18 mouse cellular contexts compared by ENCODE assay signal in the genomic region with DNA sequence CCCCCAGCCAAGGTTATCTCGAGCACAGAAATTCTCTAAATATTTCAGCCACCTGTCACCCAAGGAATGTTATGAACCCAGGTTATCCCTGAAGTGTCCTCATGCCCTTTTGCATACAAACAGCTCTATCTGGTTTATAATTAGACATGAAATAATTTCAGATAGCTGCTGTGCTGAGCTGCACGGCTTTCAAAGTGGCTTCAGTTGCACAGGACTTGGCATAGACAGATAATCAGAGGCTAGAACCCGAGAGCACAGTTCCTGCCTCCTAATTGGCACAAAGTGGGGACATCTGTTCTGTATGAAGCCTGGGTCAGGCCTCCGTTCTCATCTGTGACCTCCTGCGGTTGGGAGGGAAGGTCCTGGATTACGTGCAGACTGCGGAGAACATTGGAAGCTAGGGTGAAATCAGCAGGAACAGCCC.
A peak's percentile ranks its signal among the peaks of the same experiment; 100 is the strongest.
DNase-seq lines count a peak whose midpoint lies in the region; ATAC-seq and TF ChIP-seq lines count a peak whose summit lies in the region.
"Had no signal": no experiment of that assay in that cellular context is flagged by ENCODE, and none has a peak within 500 bp of the region (broad histone marks: within the 10 kb centered on the region; RNA-seq: fewer than 3 reads in every experiment).

No protein-coding gene starts in this region.

- H3K27me3 ChIP-seq in heart, embryonic 10.5 days (ENCODE audit: insufficient read depth, poor library complexity, severe bottlenecking) = no peaks in the 10 kb centered on the region
- no peaks in the 10 kb centered on the region for H3K27me3 ChIP-seq in embryonic facial prominence, embryonic 10.5 days (replicated peaks; ENCODE audit: low read depth, poor library complexity, severe bottlenecking)
- H3K27me3 ChIP-seq in stomach, postnatal 0 days (ENCODE audit: control insufficient read depth, insufficient read depth, low read length) = no peaks in the 10 kb centered on the region
- H3K27me3 ChIP-seq: hindbrain, embryonic 12.5 days; lung, embryonic 15.5 days; neural tube, embryonic 13.5 days had no signal

- no peak for ATAC-seq in stomach, postnatal 0 days (ENCODE audit: low FRiP score, low TSS enrichment)
- ATAC-seq: intestine, postnatal 0 days had no signal

- no peak overlapping the region for H3K4me3 ChIP-seq in heart, embryonic 10.5 days
- no peak overlapping the region for H3K4me3 ChIP-seq in embryonic facial prominence, embryonic 10.5 days
- H3K4me3 ChIP-seq in stomach, postnatal 0 days (ENCODE audit: low read depth, low read length) = no peak overlapping the region
- H3K4me3 ChIP-seq: forebrain, embryonic 10.5 days; hindbrain, embryonic 12.5 days; lung, embryonic 15.5 days; neural tube, embryonic 13.5 days had no signal

- no peak overlapping the region for H3K9ac ChIP-seq in stomach, postnatal 0 days (ENCODE audit: low read length)
- H3K9ac ChIP-seq: hindbrain, embryonic 12.5 days; lung, embryonic 15.5 days; neural tube, embryonic 13.5 days had no signal

- no peaks in the 10 kb centered on the region for H3K9me3 ChIP-seq in heart, embryonic 10.5 days
- H3K9me3 ChIP-seq in embryonic facial prominence, embryonic 10.5 days = no peaks in the 10 kb centered on the region
- H3K9me3 ChIP-seq in stomach, postnatal 0 days (ENCODE audit: control insufficient read depth, low read length) = no peaks in the 10 kb centered on the region
- H3K9me3 ChIP-seq: forebrain, embryonic 10.5 days; hindbrain, embryonic 12.5 days; lung, embryonic 15.5 days; neural tube, embryonic 13.5 days had no signal

- H3K4me1 ChIP-seq in heart, embryonic 10.5 days = peaks cover 4% of the 10 kb centered on the region
- H3K4me1 ChIP-seq in embryonic facial prominence, embryonic 10.5 days = peaks cover 12% of the 10 kb centered on the region
- H3K4me1 ChIP-seq in stomach, postnatal 0 days (replicated peaks; ENCODE audit: control insufficient read depth, insufficient read depth) = no peaks in the 10 kb centered on the region
- H3K4me1 ChIP-seq: hindbrain, embryonic 12.5 days; lung, embryonic 15.5 days; neural tube, embryonic 13.5 days had no signal

- H3K27ac ChIP-seq in heart, embryonic 10.5 days = no peak overlapping the region
- H3K27ac ChIP-seq in embryonic facial prominence, embryonic 10.5 days (replicated peaks) = no peak overlapping the region
- H3K27ac ChIP-seq in stomach, postnatal 0 days (replicated peaks) = no peak overlapping the region
- H3K27ac ChIP-seq: forebrain, embryonic 10.5 days; hindbrain, embryonic 12.5 days; lung, embryonic 15.5 days; neural tube, embryonic 13.5 days had no signal

- H3K4me2 ChIP-seq in stomach, postnatal 0 days (replicated peaks; ENCODE audit: low read depth) = no peak overlapping the region
- H3K4me2 ChIP-seq: hindbrain, embryonic 12.5 days; lung, embryonic 15.5 days; neural tube, embryonic 13.5 days had no signal

- no peak for TF ChIP-seq CTCF in stomach, postnatal 0 days (IDR thresholded peaks at IDR 0.05; ENCODE audit: low read depth)

- WGBS in heart, embryonic 10.5 days = 50% methylated on average over 7 of the region's 7 CpGs
- 35% methylated on average over 7 of the region's 7 CpGs for WGBS in embryonic facial prominence, embryonic 10.5 days
- 37% methylated on average over 7 of the region's 7 CpGs for WGBS in stomach, postnatal 0 days

- no peak for TF ChIP-seq EP300 in stomach, postnatal 0 days (optimal IDR thresholded peaks at IDR 0.05)

- DNase-seq in heart, adult 8-10 months (ENCODE audit: low spot score) = peak; percentile 16
- DNase-seq in heart, embryonic 10.5 days (ENCODE audit: low spot score) = no peak
- DNase-seq in Muller cell, postnatal 12 days (ENCODE audit: inconsistent ontology term) = peak; percentile 77
- DNase-seq in cerebellum, adult 11-12 months = peak; percentile 51
- DNase-seq in embryonic facial prominence, embryonic 10.5 days (ENCODE audit: low spot score) = peak; percentile 61
- no peak for DNase-seq in testis, postnatal 14 days (ENCODE audit: low spot score)
- no peak for DNase-seq in stomach, postnatal 0 days (ENCODE audit: low spot score)
- DNase-seq in right cerebral cortex, postnatal 36 days (ENCODE audit: low spot score in 2 of 2) = no peak
- DNase-seq: adrenal gland, adult 8-10 months; gastrocnemius, postnatal 36 days; kidney, postnatal 10 days; thymus, postnatal 14 days had no signal

- H3K36me3 ChIP-seq in heart, embryonic 10.5 days = no peaks in the 10 kb centered on the region
- H3K36me3 ChIP-seq in embryonic facial prominence, embryonic 10.5 days (replicated peaks) = no peaks in the 10 kb centered on the region
- no peaks in the 10 kb centered on the region for H3K36me3 ChIP-seq in stomach, postnatal 0 days (ENCODE audit: control insufficient read depth, insufficient read depth, low read length)
- H3K36me3 ChIP-seq: forebrain, embryonic 10.5 days; G1E; hindbrain, embryonic 12.5 days; lung, embryonic 15.5 days; neural tube, embryonic 13.5 days had no signal

Comparison
In these comparisons a context has a peak if more than half of its experiments do, and no peak if none do; other contexts are left out.
1. DNase-seq: peak in heart, adult 8-10 months (single experiment), Muller cell, postnatal 12 days (single experiment), cerebellum, adult 11-12 months (single experiment) and embryonic facial prominence, embryonic 10.5 days (single experiment); none in heart, embryonic 10.5 days (single experiment), testis, postnatal 14 days (single experiment), stomach, postnatal 0 days (single experiment) and right cerebral cortex, postnatal 36 days (0 of 2).